Mouse (Mus musculus) E14TG2a.4 (cell line): ENCODE data around the gene Aicda.

ENCODE experiments used
- H3K27me3 ChIP-seq: 2 replicates; pipeline ENCODE4 v1.6.1; 2014; ENCODE audit warnings: low read length, control low read depth; ENCODE audit not compliant: insufficient read depth
- H3K36me3 ChIP-seq: 2 replicates; pipeline ENCODE4 v1.6.1; 2014; ENCODE audit warnings: low read length, control low read depth; ENCODE audit not compliant: insufficient read depth
- H3K4me1 ChIP-seq: replicated peaks from 2 replicates; pipeline ENCODE4 v1.6.1; 2014; ENCODE audit warnings: low read depth, low read length, control low read depth
- H3K4me3 ChIP-seq: replicated peaks from 2 replicates; pipeline ENCODE4 v1.5.1; 2014; ENCODE audit warnings: mild to moderate bottlenecking, low read length
- H3K9me3 ChIP-seq: 2 replicates; pipeline ENCODE4 v1.6.1; 2014; ENCODE audit warnings: low read length, control low read depth
- CTCF ChIP-seq: conservative IDR thresholded peaks from 2 replicates; pipeline ENCODE4 v1.5.1; 2014; ENCODE audit warnings: low read length
- NANOG ChIP-seq: IDR thresholded peaks from 2 replicates; pipeline ENCODE4 v1.6.1; 2014; ENCODE audit warnings: borderline replicate concordance, low read length, mixed read lengths
- POU5F1 ChIP-seq: IDR thresholded peaks from 2 replicates; pipeline ENCODE4 v1.6.1; 2014; ENCODE audit warnings: low read length, borderline replicate concordance

Aicda gene

GRCm38 (mm10) chr6:122609377-122609728 is 55.8 kb downstream of the Aicda start:
- H3K27me3 ChIP-seq, result no peaks in the 10 kb centered on the region
- H3K4me1 ChIP-seq, result peaks cover 47% of the 10 kb centered on the region
- peak overlapping the region; percentile 93 for H3K4me3 ChIP-seq
- no peak for TF ChIP-seq POU5F1
- TF ChIP-seq CTCF, result no peak
- TF ChIP-seq NANOG, result no peak
- peaks cover 24% of the 10 kb centered on the region for H3K36me3 ChIP-seq
- no peaks in the 10 kb centered on the region for H3K9me3 ChIP-seq

- Histone ChIP-seq H3K36me3 (peaks cover 21% of the 10 kb centered on the region), H3K27me3 (no peaks in the 10 kb centered on the region), H3K9me3 (no peaks in the 10 kb centered on the region), H3K4me1 (peaks cover 44% of the 10 kb centered on the region), H3K4me3 (peak within 1 kb of the TSS; percentile 93)
- TF ChIP-seq NANOG (no peak), CTCF (no peak), POU5F1 (no peak)
Measured at GRCm38 (mm10) chr6:122609771-122610170, 56.2 kb downstream of the Aicda start, which contains the start of gene Gdf3. Gdf3 (minus strand) TSS chr6:122610087.

- no peak overlapping the region for H3K4me3 ChIP-seq
- H3K36me3 ChIP-seq, result no peaks in the 10 kb centered on the region
- H3K9me3 ChIP-seq, result peaks cover 4% of the 10 kb centered on the region; the same call in 1 of the 2 replicates
- H3K4me1 ChIP-seq, result peaks cover 29% of the 10 kb centered on the region
- TF ChIP-seq POU5F1 (no peak), CTCF (no peak), NANOG (no peak)
- no peaks in the 10 kb centered on the region for H3K27me3 ChIP-seq
Measured at GRCm38 (mm10) chr6:122612426-122612825, 58.8 kb downstream of the Aicda start.
